Mouse (Mus musculus) limb, embryonic 11.5 days (tissue): ENCODE results near the gene Tmem29. TPM values are rescaled to one million over a fixed set of nuclear protein-coding genes. Genes with fewer than 3 reads are reported as not detected.
A peak's percentile ranks its signal among the peaks of the same experiment; 100 is the strongest.

Source experiments
- ATAC-seq: fragments of 200-750 bp; cut with Nextera tagmentation; 2 replicates; pipeline ENCODE4 v1.8.0; 2017; ENCODE audit warnings: low read depth; ENCODE audit not compliant: insufficient number of reproducible peaks, low FRiP score, low TSS enrichment
- DNase-seq: peaks from one replicate; pipeline ENCODE4 v3.0.0-alpha.2; 2015; ENCODE audit warnings: low spot score
- H3K27ac ChIP-seq: fragments of 300-500 bp; sonication (generic); replicated peaks from 2 replicates; pipeline ENCODE4 v1.5.1; 2014; ENCODE audit warnings: low read depth, mild to moderate bottlenecking, low read length
- H3K27me3 ChIP-seq: fragments of 300-500 bp; sonication (generic); 2 replicates; pipeline ENCODE4 v1.6.1; 2014; ENCODE audit warnings: mild to moderate bottlenecking, low read length, mixed read lengths; ENCODE audit not compliant: control insufficient read depth, insufficient read depth
- H3K36me3 ChIP-seq: fragments of 300-500 bp; sonication (generic); 2 replicates; pipeline ENCODE4 v1.6.1; 2014; ENCODE audit warnings: mild to moderate bottlenecking, low read length, moderate library complexity, mixed read lengths; ENCODE audit not compliant: control insufficient read depth, insufficient read depth
- H3K4me1 ChIP-seq: fragments of 300-500 bp; sonication (generic); 2 replicates; pipeline ENCODE4 v1.6.1; 2014; ENCODE audit warnings: low read length, mixed read lengths; ENCODE audit not compliant: control insufficient read depth, insufficient read depth
- H3K4me2 ChIP-seq: fragments of 300-500 bp; sonication (generic); 2 replicates; pipeline ENCODE4 v1.6.1; 2014; ENCODE audit warnings: low read depth, mild to moderate bottlenecking, moderate library complexity; ENCODE audit not compliant: severe bottlenecking
- H3K4me3 ChIP-seq: fragments of 300-500 bp; sonication (generic); 2 replicates; pipeline ENCODE4 v1.5.1; 2014; ENCODE audit warnings: low read depth, low read length
- H3K9ac ChIP-seq: fragments of 300-500 bp; sonication (generic); 2 replicates; pipeline ENCODE4 v1.6.1; 2014; ENCODE audit warnings: mild to moderate bottlenecking, low read length
- H3K9me3 ChIP-seq: fragments of 300-500 bp; sonication (generic); 2 replicates; pipeline ENCODE4 v1.6.1; 2016; ENCODE audit warnings: low read length; ENCODE audit not compliant: control insufficient read depth
- WGBS: fragments of 180-500 bp; shearing (Covaris S2); extraction: QIAGEN DNeasy Blood & Tissue Kit; methylation state at CpG from one replicate; pipeline ENCODE4 v1.1.7; 2014; 5-methylcytosine and 5-hydroxymethylcytosine counted together
- polyA plus RNA-seq: library from polyadenylated mRNA; unstranded; fragments of >200 nt; fragmentation: Nextera tagmentation; extraction: Ambion mirVana; gene quantifications from 2 replicates; pipeline ENCODE4 v1.2.1, GENCODE M21; 2014

The Tmem29 gene
- polyA plus RNA-seq, 1 experiment from 2014 or later = 40.3 TPM

DNA sequence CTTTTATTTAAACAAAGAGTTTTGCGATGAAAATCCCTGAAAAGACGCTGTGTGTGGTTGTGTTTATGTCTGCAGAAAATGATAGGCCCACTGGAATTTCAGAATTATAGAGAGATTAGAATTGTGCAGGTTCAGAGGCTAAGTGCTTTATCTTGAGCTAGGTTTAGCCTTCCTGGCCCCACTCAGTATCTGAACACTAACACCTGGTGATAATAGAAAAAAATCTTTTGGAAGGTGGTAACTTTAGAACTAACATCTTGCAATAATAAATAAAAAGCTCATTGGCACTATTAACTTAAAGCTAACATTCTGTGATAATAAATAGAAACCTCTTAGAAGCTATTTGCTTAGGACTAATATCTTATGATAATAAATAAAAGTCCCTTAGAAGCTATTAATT is 1.2 kb upstream of the Tmem29 start:
- Histone ChIP-seq H3K4me3 (no peak overlapping the region), H3K9me3 (no peaks in the 10 kb centered on the region), H3K4me1 (no peaks in the 10 kb centered on the region), H3K27ac (no peak overlapping the region), H3K27me3 (no peaks in the 10 kb centered on the region), H3K36me3 (no peaks in the 10 kb centered on the region), H3K4me2 (no peak overlapping the region), H3K9ac (no peak overlapping the region)
- ATAC-seq (no peak), DNase-seq (no peak)
- 93% methylated on average over 2 of the region's 2 CpGs for WGBS

DNA sequence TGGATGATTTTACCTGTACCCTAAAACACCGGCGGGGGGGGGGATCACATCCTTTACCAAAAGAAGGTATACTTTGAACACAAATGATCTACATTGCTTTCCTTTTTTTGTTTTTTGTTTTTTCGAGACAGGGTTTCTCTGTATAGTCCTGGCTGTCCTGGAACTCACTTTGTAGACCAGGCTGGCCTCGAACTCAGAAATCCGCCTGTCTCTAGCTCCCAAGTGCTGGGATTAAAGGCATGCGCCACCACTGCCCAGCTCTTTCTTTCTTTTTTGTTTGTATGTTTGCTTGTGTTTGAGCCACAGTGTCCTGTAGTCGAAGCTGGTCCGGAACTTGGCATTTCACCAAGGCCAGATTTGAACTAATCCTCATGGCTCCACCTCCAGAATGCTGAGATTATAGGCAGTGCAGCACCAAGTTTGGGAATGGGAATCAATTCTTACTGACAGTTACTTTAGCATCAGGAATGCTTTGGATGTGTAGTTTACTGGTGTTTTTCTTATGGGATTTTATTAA is 515 bp upstream of the Tmem29 start:
- H3K9ac ChIP-seq = peak overlapping the region; percentile 40; the same call in 1 of the 2 replicates
- WGBS = 60% methylated on average over 8 of the region's 8 CpGs
- DNase-seq (peak; percentile 21), ATAC-seq (no peak)
- H3K4me3 ChIP-seq = peak overlapping the region; percentile 32
- H3K4me2 ChIP-seq = peak overlapping the region; percentile 27
- H3K9me3 ChIP-seq = no peaks in the 10 kb centered on the region
- H3K36me3 ChIP-seq = no peaks in the 10 kb centered on the region
- no peak overlapping the region for H3K27ac ChIP-seq
- no peaks in the 10 kb centered on the region for H3K27me3 ChIP-seq
- H3K4me1 ChIP-seq = no peaks in the 10 kb centered on the region

DNA sequence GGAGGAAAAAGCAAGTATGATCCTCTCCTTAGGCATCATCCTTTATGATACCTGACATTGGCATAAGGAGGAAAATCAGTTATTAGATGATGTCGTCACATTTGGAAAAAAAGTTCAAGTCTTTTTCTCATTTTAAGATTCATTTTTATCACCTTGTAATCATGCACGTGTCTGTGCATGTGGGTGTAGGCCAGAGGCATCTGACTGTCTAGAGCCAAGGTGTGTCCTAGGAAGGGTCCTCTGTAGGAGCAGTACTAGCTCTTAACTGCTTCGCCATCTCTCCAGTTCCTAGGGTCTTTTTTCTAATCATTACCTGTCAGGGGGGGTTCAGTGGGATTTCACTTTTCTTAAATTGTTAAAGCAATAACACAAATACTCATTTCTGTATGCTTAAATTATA is 818 bp downstream of the Tmem29 start:
- peak overlapping the region; percentile 32; the same call in 1 of the 2 replicates for H3K4me2 ChIP-seq
- no peak overlapping the region for H3K9ac ChIP-seq
- no peaks in the 10 kb centered on the region for H3K36me3 ChIP-seq
- no peak overlapping the region for H3K4me3 ChIP-seq
- no peaks in the 10 kb centered on the region for H3K4me1 ChIP-seq
- no peaks in the 10 kb centered on the region for H3K27me3 ChIP-seq
- no peak overlapping the region for H3K27ac ChIP-seq
- 39% methylated on average over 3 of the region's 3 CpGs for WGBS
- no peak for DNase-seq
- no peak for ATAC-seq
- H3K9me3 ChIP-seq = no peaks in the 10 kb centered on the region

DNA sequence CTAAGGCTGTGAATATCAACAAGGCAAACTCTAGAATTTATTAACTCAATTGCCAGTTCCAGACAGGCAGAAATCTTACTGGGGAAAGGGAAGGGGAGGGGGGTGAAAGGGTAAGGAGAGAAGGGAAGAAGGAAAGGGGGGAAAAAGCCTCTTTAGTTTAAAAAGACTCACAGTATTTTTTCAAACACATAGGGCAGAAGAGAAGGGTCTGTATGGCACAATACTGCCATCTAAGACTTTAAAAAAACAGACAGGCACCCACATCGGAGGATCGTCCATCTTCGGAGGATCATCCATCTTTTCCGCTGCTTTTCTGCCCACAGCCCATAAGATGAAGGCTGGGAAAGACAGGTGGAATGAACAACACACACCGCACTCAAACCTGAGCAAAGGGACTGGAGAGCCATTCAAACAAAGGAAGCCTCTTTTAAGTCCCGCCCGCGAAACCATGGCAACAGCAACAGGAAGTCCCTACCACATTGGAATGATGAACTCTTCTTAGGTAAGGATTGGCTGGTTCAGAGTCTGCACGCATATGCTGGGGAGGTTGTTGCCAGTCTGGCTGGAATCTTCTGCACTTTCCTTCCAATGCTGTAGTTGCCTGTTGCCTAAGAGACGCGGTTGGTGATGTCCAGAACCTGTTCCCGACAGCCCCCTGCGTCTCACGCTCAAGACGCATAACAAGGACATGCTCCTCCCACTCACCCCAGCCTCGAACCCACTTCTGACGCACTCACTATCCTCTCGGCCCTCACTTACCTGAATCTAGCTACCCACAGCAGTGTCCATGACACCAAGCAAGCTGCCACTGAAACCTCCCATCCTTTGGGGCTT is 18.2 kb downstream of the Tmem29 start:
- DNase-seq = peak; percentile 81
- no peaks in the 10 kb centered on the region for H3K36me3 ChIP-seq
- no peaks in the 10 kb centered on the region for H3K9me3 ChIP-seq
- H3K4me2 ChIP-seq = peak overlapping the region; percentile 38
- 28% methylated on average over 18 of the region's 18 CpGs for WGBS
- peak overlapping the region; percentile 24 for H3K4me3 ChIP-seq
- H3K27ac ChIP-seq = peak overlapping the region; percentile 8; the same call in 1 of the 2 replicates
- no peaks in the 10 kb centered on the region for H3K4me1 ChIP-seq
- H3K27me3 ChIP-seq = no peaks in the 10 kb centered on the region
- H3K9ac ChIP-seq = peak overlapping the region; percentile 37; the same call in 1 of the 2 replicates
- ATAC-seq = peak; percentile 86

DNA sequence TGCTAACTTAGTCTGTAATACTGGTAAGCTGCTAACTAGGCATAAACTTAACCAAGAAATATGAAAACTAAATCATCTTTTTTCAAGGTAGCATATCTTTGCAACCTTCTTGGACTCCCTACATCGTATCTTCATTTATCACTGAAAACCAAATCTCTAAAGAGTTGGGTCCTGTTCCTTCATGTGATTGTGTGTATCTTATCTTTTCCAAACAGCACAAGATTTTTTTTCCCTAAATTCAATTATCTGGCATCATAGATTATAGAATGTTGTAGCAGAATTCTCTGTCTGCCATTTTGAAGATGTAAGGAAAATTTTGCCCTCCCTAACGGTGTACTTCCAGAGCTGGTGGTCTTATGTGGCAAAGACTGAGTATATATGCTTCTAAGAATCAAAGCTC is 22.6 kb downstream of the Tmem29 start:
- Histone ChIP-seq H3K4me2 (no peak overlapping the region), H3K9ac (no peak overlapping the region), H3K27ac (no peak overlapping the region), H3K4me3 (no peak overlapping the region), H3K4me1 (no peaks in the 10 kb centered on the region), H3K9me3 (no peaks in the 10 kb centered on the region), H3K27me3 (no peaks in the 10 kb centered on the region), H3K36me3 (no peaks in the 10 kb centered on the region)
- DNase-seq (no peak), ATAC-seq (no peak)
- 83% methylated on average over 2 of the region's 2 CpGs for WGBS

DNA sequence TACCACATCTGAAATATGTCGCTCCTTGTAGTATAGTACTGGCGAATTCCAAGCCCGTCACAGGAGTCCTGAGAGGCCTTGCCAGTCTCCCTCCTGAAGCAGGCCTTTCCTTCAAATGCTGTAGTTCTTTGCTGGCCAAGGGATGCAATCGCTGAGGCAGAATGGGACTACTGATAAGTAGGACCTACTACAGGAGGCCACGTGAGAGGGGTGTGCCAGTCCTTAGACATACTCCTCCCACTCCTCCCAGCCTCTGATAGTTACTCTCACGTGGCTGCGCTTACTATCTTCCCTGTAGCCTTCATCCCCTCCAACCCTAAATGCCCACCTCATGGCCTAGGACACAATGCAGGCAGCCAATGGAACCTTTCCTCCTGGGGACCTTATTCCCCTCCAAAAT is 23.6 kb downstream of the Tmem29 start:
- no peak overlapping the region for H3K27ac ChIP-seq
- ATAC-seq (no peak), DNase-seq (no peak)
- H3K4me1 ChIP-seq = no peaks in the 10 kb centered on the region
- H3K9ac ChIP-seq = no peak overlapping the region
- H3K4me3 ChIP-seq = no peak overlapping the region
- H3K9me3 ChIP-seq = no peaks in the 10 kb centered on the region
- H3K27me3 ChIP-seq = no peaks in the 10 kb centered on the region
- no peaks in the 10 kb centered on the region for H3K36me3 ChIP-seq
- no peak overlapping the region for H3K4me2 ChIP-seq
- 89% methylated on average over 7 of the region's 7 CpGs for WGBS

DNA sequence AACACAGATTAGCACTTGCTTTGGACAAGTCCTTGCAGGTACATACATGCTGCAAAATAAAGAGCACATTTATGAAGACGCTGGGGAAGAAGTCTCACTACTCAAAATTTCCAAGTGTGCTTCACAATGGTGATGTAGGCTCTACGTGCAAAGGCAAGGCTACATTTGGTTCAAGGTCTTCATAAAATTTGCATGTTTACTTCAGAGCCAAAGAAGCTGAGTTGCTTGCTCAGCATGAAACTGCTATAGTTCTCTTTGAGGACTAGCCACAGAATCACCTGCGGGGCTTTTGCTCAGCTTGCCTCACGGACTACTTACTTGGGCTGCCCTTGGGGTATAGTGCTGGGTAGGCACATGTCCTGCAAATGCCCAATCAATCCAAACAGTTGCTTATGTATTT is 45.4 kb downstream of the Tmem29 start:
- no peak overlapping the region for H3K9ac ChIP-seq
- DNase-seq (no peak), ATAC-seq (no peak)
- H3K4me2 ChIP-seq = no peak overlapping the region
- no peaks in the 10 kb centered on the region for H3K4me1 ChIP-seq
- H3K4me3 ChIP-seq = no peak overlapping the region
- H3K36me3 ChIP-seq = no peaks in the 10 kb centered on the region
- WGBS = 91% methylated on average over 4 of the region's 4 CpGs
- no peak overlapping the region for H3K27ac ChIP-seq
- no peaks in the 10 kb centered on the region for H3K9me3 ChIP-seq
- H3K27me3 ChIP-seq = no peaks in the 10 kb centered on the region
